Mouse (Mus musculus): ENCODE measurements at regions not wholly inside any gene's neighbourhood (a gene's known extent, or its start where the extent isn't known, plus 50 kb on each side); places are given as distances from the start of the nearest gene placed in this dataset.
A peak's percentile ranks its signal among the peaks of the same experiment; 100 is the strongest.

- peak; percentile 62 for DNase-seq
These were observed 61.8 kb downstream of the Adcyap1 start for GRCm38 (mm10) chr17:93260366-93261205.

- no peak for DNase-seq
These were observed 62.3 kb downstream of the Adcyap1 start for GRCm38 (mm10) chr17:93261206-93261504.

GRCm38 (mm10) chr17:93306121-93306520, 107.3 kb downstream of the Adcyap1 start:
- no peak for DNase-seq

- DNase-seq, result peak; percentile 4
These were observed 113.3 kb downstream of the Adcyap1 start for GRCm38 (mm10) chr17:93312139-93312538.

- DNase-seq, result no peak
These were observed 114.0 kb downstream of the Adcyap1 start for GRCm38 (mm10) chr17:93312640-93313309.

- peak; percentile 71 for DNase-seq
These were observed 114.5 kb downstream of the Adcyap1 start for GRCm38 (mm10) chr17:93313310-93313688.

- DNase-seq, result no peak
These were observed 115.3 kb downstream of the Adcyap1 start for GRCm38 (mm10) chr17:93314144-93314543.

- DNase-seq, result no peak
These were observed 122.7 kb downstream of the Adcyap1 start for GRCm38 (mm10) chr17:93321482-93321881.

GRCm38 (mm10) chr17:93337576-93337975, 138.8 kb downstream of the Adcyap1 start:
- no peak for DNase-seq

- no peak for DNase-seq
These were observed 156.4 kb downstream of the Adcyap1 start for GRCm38 (mm10) chr17:93355238-93355637.

- no peak for DNase-seq
These were observed 164.1 kb downstream of the Adcyap1 start for GRCm38 (mm10) chr17:93362926-93363325.

- no peak for DNase-seq
These were observed 178.8 kb downstream of the Adcyap1 start for GRCm38 (mm10) chr17:93377453-93378091.

GRCm38 (mm10) chr17:93379789-93380398, 181.1 kb downstream of the Adcyap1 start:
- no peak for DNase-seq

GRCm38 (mm10) chr17:93390256-93390655, 191.4 kb downstream of the Adcyap1 start:
- DNase-seq, result no peak

GRCm38 (mm10) chr17:93409329-93409728, 210.5 kb downstream of the Adcyap1 start:
- DNase-seq, result peak; percentile 30
